Mouse (Mus musculus) adrenal gland, postnatal 14 days (tissue): ENCODE results near the gene Tpm1. TPM values are rescaled to one million over a fixed set of nuclear protein-coding genes. Genes with fewer than 3 reads are reported as not detected.

Experiments used
- DNase-seq: peaks from one replicate; pipeline ENCODE4 v3.0.0; 2021; ENCODE audit warnings: mixed read lengths
- total RNA-seq: library from RNA; stranded (reverse); gene quantifications from 2 replicates; pipeline ENCODE4 v1.2.3, GENCODE M21; 2021

The Tpm1 gene
- total RNA-seq, 1 experiment from 2014 or later: 183 TPM

- no peak for DNase-seq
Observed at GRCm38 (mm10) chr9:66985377-66985776, 63.8 kb downstream of the Tpm1 start.

GRCm38 (mm10) chr9:66982085-66982484, 67.1 kb downstream of the Tpm1 start:
- no peak for DNase-seq

- peak; percentile 84 for DNase-seq
Observed at GRCm38 (mm10) chr9:66980458-66980857, 68.7 kb downstream of the Tpm1 start.

GRCm38 (mm10) chr9:66978468-66978867, 70.7 kb downstream of the Tpm1 start:
- DNase-seq: no peak

- no peak for DNase-seq
Observed at GRCm38 (mm10) chr9:66977982-66978381, 71.2 kb downstream of the Tpm1 start.

- DNase-seq: no peak
Observed at GRCm38 (mm10) chr9:66977121-66977520, 72.1 kb downstream of the Tpm1 start.

- peak; percentile 98 for DNase-seq
Observed at GRCm38 (mm10) chr9:66975239-66975645, 74.0 kb downstream of the Tpm1 start, which contains the start of gene Lactb. Lactb (minus strand) TSS chr9:66975484.

GRCm38 (mm10) chr9:66974721-66975225, 74.4 kb downstream of the Tpm1 start:
- peak; percentile 88 for DNase-seq

Other genes with a start within 250 kb of the Tpm1 start
- 7.9 and 8.0 TPM in 2 replicates for gene Aph1c, start 214.7 kb downstream of the Tpm1 start, total RNA-seq
- 19.1 and 23.1 TPM in 2 replicates for gene Rab8b, start 129.7 kb downstream of the Tpm1 start, total RNA-seq
- 291 and 304 TPM in 2 replicates for gene Rps27l, start 103.3 kb downstream of the Tpm1 start, total RNA-seq
- gene Lactb, start 73.9 kb downstream of the Tpm1 start, total RNA-seq: 19.1 and 20.8 TPM in 2 replicates